In the genomic region with DNA sequence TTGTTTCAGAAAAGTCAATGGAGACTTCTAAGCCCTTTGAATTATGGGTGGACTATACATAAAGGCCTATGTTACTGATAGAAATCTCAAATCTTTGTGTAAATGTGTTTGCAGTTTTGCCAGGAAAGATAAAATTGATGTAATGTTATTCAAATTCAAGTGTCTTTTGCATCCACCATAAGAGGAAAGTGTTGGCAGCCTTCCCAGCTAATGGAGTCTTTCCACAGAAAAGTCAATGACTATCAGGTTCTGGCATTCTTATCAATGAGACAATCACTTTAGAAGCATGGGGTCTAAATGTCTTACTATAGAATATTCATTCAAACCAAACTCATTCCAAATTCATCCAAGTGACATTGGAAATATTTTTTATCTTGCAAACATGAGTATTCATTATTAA, we compare ENCODE assay signal across 21 mouse cellular contexts.
"Had no signal": no experiment of that assay in that cellular context is flagged by ENCODE, and none has a peak within 500 bp of the region (broad histone marks: within the 10 kb centered on the region; RNA-seq: fewer than 3 reads in every experiment).

No protein-coding gene starts in this region.

- H3K27ac ChIP-seq: kidney, postnatal 0 days; layer of hippocampus, adult 2 months; limb, embryonic 15.5 days; liver, embryonic 14.5 days; lung, embryonic 15.5 days; midbrain, embryonic 12.5 days; midbrain, embryonic 15.5 days; neural tube, embryonic 13.5 days; stomach, embryonic 15.5 days had no signal

- DNase-seq: kidney, adult 2 months; kidney, postnatal 25 days; layer of hippocampus, adult 9-11 months; liver, postnatal 0 days; lung, postnatal 10 days; lung, postnatal 4 days; retina, postnatal 1 day; right cerebral cortex, postnatal 25 days; spleen, adult 18-20 months; thymus, postnatal 25 days had no signal

- H3K4me1 ChIP-seq: limb, embryonic 15.5 days; lung, embryonic 15.5 days; midbrain, embryonic 12.5 days; midbrain, embryonic 15.5 days; neural tube, embryonic 13.5 days; stomach, embryonic 15.5 days had no signal

- H3K9ac ChIP-seq: limb, embryonic 15.5 days; liver, embryonic 14.5 days; liver, postnatal 0 days; lung, embryonic 15.5 days; midbrain, embryonic 12.5 days; midbrain, embryonic 15.5 days; neural tube, embryonic 13.5 days; stomach, embryonic 15.5 days had no signal

- H3K27me3 ChIP-seq: limb, embryonic 15.5 days; lung, embryonic 15.5 days; midbrain, embryonic 12.5 days; midbrain, embryonic 15.5 days; neural tube, embryonic 13.5 days; stomach, embryonic 15.5 days had no signal

- H3K4me2 ChIP-seq: limb, embryonic 15.5 days; liver, embryonic 11.5 days; lung, embryonic 15.5 days; midbrain, embryonic 12.5 days; midbrain, embryonic 15.5 days; neural tube, embryonic 13.5 days; stomach, embryonic 15.5 days had no signal

- ATAC-seq: liver, postnatal 0 days; midbrain, embryonic 15.5 days had no signal

- H3K36me3 ChIP-seq: limb, embryonic 15.5 days; lung, embryonic 15.5 days; midbrain, embryonic 12.5 days; midbrain, embryonic 15.5 days; neural tube, embryonic 13.5 days; stomach, embryonic 15.5 days had no signal

- H3K9me3 ChIP-seq: limb, embryonic 15.5 days; lung, embryonic 15.5 days; midbrain, embryonic 12.5 days; midbrain, embryonic 15.5 days; neural tube, embryonic 13.5 days; stomach, embryonic 15.5 days had no signal

- H3K4me3 ChIP-seq: layer of hippocampus, adult 2 months; limb, embryonic 15.5 days; lung, embryonic 15.5 days; midbrain, embryonic 12.5 days; midbrain, embryonic 15.5 days; myocyte; neural tube, embryonic 13.5 days; stomach, embryonic 15.5 days had no signal
